Mouse (Mus musculus) heart, embryonic 10.5 days (tissue): ENCODE measurements around the gene Rab3b. TPM values are rescaled to one million over a fixed set of nuclear protein-coding genes. Genes with fewer than 3 reads are reported as not detected.

Experiments
- DNase-seq: peaks from one replicate; pipeline ENCODE4 v3.0.0-alpha.2; 2017; ENCODE audit warnings: low spot score
- H3K27ac ChIP-seq: fragments of 300-500 bp; sonication (generic); 2 replicates; pipeline ENCODE4 v1.5.1; 2016; ENCODE audit warnings: mild to moderate bottlenecking
- H3K27me3 ChIP-seq: fragments of 300-500 bp; sonication (generic); 2 replicates; pipeline ENCODE4 v1.6.1; 2016; ENCODE audit warnings: mild to moderate bottlenecking; ENCODE audit not compliant: poor library complexity, insufficient read depth, severe bottlenecking
- H3K36me3 ChIP-seq: fragments of 300-500 bp; sonication (generic); 2 replicates; pipeline ENCODE4 v1.6.1; 2016; ENCODE audit warnings: mild to moderate bottlenecking, moderate library complexity
- H3K4me1 ChIP-seq: fragments of 300-500 bp; sonication (generic); 2 replicates; pipeline ENCODE4 v1.6.1; 2016; ENCODE audit warnings: mild to moderate bottlenecking
- H3K4me3 ChIP-seq: fragments of 300-500 bp; sonication (generic); 2 replicates; pipeline ENCODE4 v1.5.1; 2016; ENCODE audit warnings: mild to moderate bottlenecking, moderate library complexity
- H3K9me3 ChIP-seq: fragments of 300-500 bp; sonication (generic); 2 replicates; pipeline ENCODE4 v1.6.1; 2016; ENCODE audit warnings: mild to moderate bottlenecking, moderate library complexity
- WGBS: fragments of 180-500 bp; shearing (Covaris S2); methylation state at CpG from one replicate; pipeline ENCODE4 v1.1.7; 2016; 5-methylcytosine and 5-hydroxymethylcytosine counted together
- polyA plus RNA-seq: library from polyadenylated mRNA; unstranded; fragments of >200 nt; fragmentation: Nextera tagmentation; extraction: Ambion mirVana; gene quantifications from 2 replicates; pipeline ENCODE4 v1.2.1, GENCODE M21; 2016

Rab3b gene
- polyA plus RNA-seq = 10.6 and 15.7 TPM in 2 replicates

- H3K27me3 ChIP-seq = peaks cover 11% of the 10 kb centered on the region; the same call in 1 of the 2 replicates
- WGBS = under 1% methylated on average over 46 of the region's 46 CpGs
These were observed at the start of gene Rab3b for GRCm38 (mm10) chr4:108878963-108879822. Gene Rab3b, plus strand, starts transcription at chr4:108879063.

GRCm38 (mm10) chr4:108830698-108831097 lies 48.2 kb upstream of the Rab3b start:
- Histone ChIP-seq H3K27ac (no peak overlapping the region), H3K4me3 (no peak overlapping the region), H3K9me3 (no peaks in the 10 kb centered on the region), H3K4me1 (peaks cover 13% of the 10 kb centered on the region), H3K36me3 (peaks cover 41% of the 10 kb centered on the region), H3K27me3 (no peaks in the 10 kb centered on the region)
- WGBS = 90% methylated on average over 1 of the region's 1 CpGs
- no peak for DNase-seq

More at GRCm38 (mm10) chr4:108878963-108879822, at the start of gene Rab3b:
- H3K4me3 ChIP-seq = peak within 1 kb of the TSS; percentile 63
- no peaks in the 10 kb centered on the region for H3K9me3 ChIP-seq
- H3K27ac ChIP-seq = peak within 1 kb of the TSS; percentile 72
- no peaks in the 10 kb centered on the region for H3K36me3 ChIP-seq
- H3K4me1 ChIP-seq = peaks cover 16% of the 10 kb centered on the region
- peak; percentile 93 for DNase-seq

- Histone ChIP-seq H3K36me3 (peaks cover 19% of the 10 kb centered on the region), H3K4me3 (peak within 1 kb of the TSS; percentile 99), H3K27ac (peak within 1 kb of the TSS; percentile 100), H3K9me3 (no peaks in the 10 kb centered on the region), H3K27me3 (no peaks in the 10 kb centered on the region), H3K4me1 (peaks cover 28% of the 10 kb centered on the region)
- peak; percentile 98 for DNase-seq
- WGBS = under 1% methylated on average over 71 of the region's 73 CpGs
These were observed 45.7 kb upstream of the Rab3b start, which contains the start of gene Btf3l4 for GRCm38 (mm10) chr4:108832916-108833827. Gene Btf3l4, minus strand, starts transcription at chr4:108833614.

GRCm38 (mm10) chr4:108833828-108834114 lies 45.1 kb upstream of the Rab3b start:
- Histone ChIP-seq H3K36me3 (peaks cover 14% of the 10 kb centered on the region), H3K27me3 (no peaks in the 10 kb centered on the region), H3K4me3 (peak overlapping the region; percentile 99), H3K9me3 (no peaks in the 10 kb centered on the region), H3K4me1 (peaks cover 29% of the 10 kb centered on the region), H3K27ac (peak overlapping the region; percentile 100)
- no peak for DNase-seq
- 0% methylated on average over 6 of the region's 6 CpGs for WGBS

GRCm38 (mm10) chr4:108834115-108834970 lies 44.5 kb upstream of the Rab3b start, which contains the start of gene Txndc12:
Gene Txndc12, plus strand, starts transcription at chr4:108834601.
- Histone ChIP-seq H3K4me1 (peaks cover 29% of the 10 kb centered on the region), H3K27ac (peak within 1 kb of the TSS; percentile 100), H3K27me3 (no peaks in the 10 kb centered on the region), H3K9me3 (no peaks in the 10 kb centered on the region), H3K4me3 (peak within 1 kb of the TSS; percentile 99), H3K36me3 (peaks cover 10% of the 10 kb centered on the region)
- peak; percentile 95 for DNase-seq
- under 1% methylated on average over 34 of the region's 34 CpGs for WGBS

- Histone ChIP-seq H3K36me3 (peaks cover 4% of the 10 kb centered on the region), H3K27ac (peak overlapping the region; percentile 100), H3K9me3 (no peaks in the 10 kb centered on the region), H3K4me3 (peak overlapping the region; percentile 99), H3K4me1 (peaks cover 29% of the 10 kb centered on the region), H3K27me3 (no peaks in the 10 kb centered on the region)
- 1% methylated on average over 15 of the region's 15 CpGs for WGBS
- no peak for DNase-seq
These were observed 43.9 kb upstream of the Rab3b start for GRCm38 (mm10) chr4:108834971-108835311.

- Histone ChIP-seq H3K27me3 (no peaks in the 10 kb centered on the region), H3K36me3 (peaks cover 3% of the 10 kb centered on the region), H3K4me3 (peak overlapping the region; percentile 99), H3K9me3 (no peaks in the 10 kb centered on the region), H3K4me1 (peaks cover 29% of the 10 kb centered on the region), H3K27ac (peak overlapping the region; percentile 100)
- WGBS = 68% methylated on average over 3 of the region's 3 CpGs
- no peak for DNase-seq
These were observed 43.4 kb upstream of the Rab3b start for GRCm38 (mm10) chr4:108835496-108835895.

- DNase-seq = no peak
- Histone ChIP-seq H3K9me3 (no peaks in the 10 kb centered on the region), H3K36me3 (peaks cover 12% of the 10 kb centered on the region), H3K27ac (no peak overlapping the region), H3K27me3 (no peaks in the 10 kb centered on the region), H3K4me3 (no peak overlapping the region), H3K4me1 (peaks cover 20% of the 10 kb centered on the region)
- 64% methylated on average over 4 of the region's 4 CpGs for WGBS
These were observed 40.8 kb upstream of the Rab3b start for GRCm38 (mm10) chr4:108838031-108838430.

- H3K9me3 ChIP-seq = no peaks in the 10 kb centered on the region
- no peak for DNase-seq
- peaks cover 12% of the 10 kb centered on the region for H3K36me3 ChIP-seq
- H3K4me1 ChIP-seq = peaks cover 10% of the 10 kb centered on the region
- no peak overlapping the region for H3K4me3 ChIP-seq
- H3K27ac ChIP-seq = no peak overlapping the region
- no peaks in the 10 kb centered on the region for H3K27me3 ChIP-seq
- WGBS = 76% methylated on average over 7 of the region's 7 CpGs
These were observed 36.8 kb upstream of the Rab3b start for GRCm38 (mm10) chr4:108841920-108842578.

GRCm38 (mm10) chr4:108843336-108843735 lies 35.5 kb upstream of the Rab3b start:
- Histone ChIP-seq H3K4me3 (no peak overlapping the region), H3K9me3 (no peaks in the 10 kb centered on the region), H3K4me1 (peaks cover 4% of the 10 kb centered on the region; the same call in 1 of the 2 replicates), H3K36me3 (peaks cover 12% of the 10 kb centered on the region), H3K27me3 (no peaks in the 10 kb centered on the region), H3K27ac (no peak overlapping the region)
- no peak for DNase-seq

GRCm38 (mm10) chr4:108845824-108846569 lies 32.9 kb upstream of the Rab3b start:
- no peak overlapping the region for H3K27ac ChIP-seq
- WGBS = 91% methylated on average over 5 of the region's 5 CpGs
- peaks cover 8% of the 10 kb centered on the region; the same call in 1 of the 2 replicates for H3K36me3 ChIP-seq
- H3K27me3 ChIP-seq = no peaks in the 10 kb centered on the region
- H3K4me3 ChIP-seq = no peak overlapping the region
- no peak for DNase-seq
- no peaks in the 10 kb centered on the region for H3K9me3 ChIP-seq
- H3K4me1 ChIP-seq = peaks cover 18% of the 10 kb centered on the region
